Mouse (Mus musculus): ENCODE measurements around the gene Mylk2. TPM values are rescaled to one million over a fixed set of nuclear protein-coding genes. Genes with fewer than 3 reads are reported as not detected.

Gene Mylk2
- total RNA-seq (2021) = 100 to 1,000 TPM; 445 to 720 TPM
- long read RNA-seq, experiment 1, transcript Mylk2-201 (12 exons, 2,951 nt) = major isoform, 37 of 58 reads
- long read RNA-seq, experiment 1, partial matches to known transcripts = 11 of 58 reads
- long read RNA-seq, experiment 1, other reads (novel, unspliced or antisense) = 10 of 58 reads
- long read RNA-seq, experiment 2, transcript Mylk2-201 (12 exons, 2,951 nt) = major isoform, 73 of 108 reads
- long read RNA-seq, experiment 2, partial matches to known transcripts = 26 of 108 reads
- long read RNA-seq, experiment 2, other reads (novel, unspliced or antisense) = 9 of 108 reads

DNA sequence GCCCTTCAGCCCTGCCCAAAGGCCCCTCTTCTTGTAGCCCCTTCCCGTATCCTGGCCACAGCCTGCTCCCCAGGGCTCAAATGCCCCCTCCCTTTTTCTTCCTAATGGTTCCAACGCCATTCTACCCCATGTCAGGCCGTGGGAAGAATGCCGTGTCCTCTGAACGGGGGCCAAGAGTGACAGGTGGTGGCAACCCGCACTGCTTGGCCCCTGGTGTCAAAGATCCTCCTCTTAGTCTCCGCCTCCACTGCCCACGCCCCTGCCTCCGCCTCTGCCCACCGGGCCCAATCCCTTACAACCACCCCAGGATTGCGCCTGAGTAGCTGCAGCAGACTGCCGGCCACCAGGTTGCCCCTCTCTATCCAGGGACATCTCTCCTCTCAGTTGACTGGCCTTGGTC lies at the start of gene Mylk2:
Gene Mylk2 (plus strand): TSS at position 322 of the 400 bp plus-strand sequence.
- intact Hi-C loops (cut with DNase I) = loop anchor here (10.0 kb wide), 1 partner anchor 234 kb away; no protein-coding TSS in a partner anchor
- no peak for TF ChIP-seq CTCF (IDR thresholded peaks at IDR 0.05)
- DNase-seq = peak; percentile 95
- peak within 1 kb of the TSS; percentile 99 for H3K27ac ChIP-seq
- peak within 1 kb of the TSS; percentile 82 for H3K4me3 ChIP-seq

DNA sequence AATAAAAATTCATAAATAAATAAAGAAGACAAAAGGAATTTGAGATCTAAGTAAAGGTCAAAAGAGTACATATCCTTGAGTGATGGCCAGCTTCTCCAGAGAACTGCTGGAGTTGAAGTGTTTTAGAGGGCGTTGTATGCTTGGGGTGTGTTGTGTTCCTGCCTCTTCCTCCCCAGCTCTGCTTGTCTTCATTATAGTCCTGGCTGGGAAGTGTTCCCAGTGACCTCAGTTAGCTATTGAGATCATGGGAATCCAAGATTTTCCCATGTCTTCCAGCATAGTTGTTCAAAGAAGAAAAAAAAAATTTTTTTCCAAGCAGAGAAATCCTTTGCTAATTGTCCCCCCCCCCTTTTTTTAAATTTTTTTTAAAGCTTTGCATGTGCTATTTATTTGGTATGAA lies 49.3 kb upstream of the Mylk2 start:
- no peak for TF ChIP-seq CTCF (IDR thresholded peaks at IDR 0.05)
- Histone ChIP-seq H3K4me3 (no peak overlapping the region), H3K27ac (peak overlapping the region; percentile 78)
- DNase-seq = peak; percentile 31
- intact Hi-C loops (cut with DNase I) = loop anchor here (5.0 kb wide), 1 partner anchor 35 kb away; no protein-coding TSS in a partner anchor

DNA sequence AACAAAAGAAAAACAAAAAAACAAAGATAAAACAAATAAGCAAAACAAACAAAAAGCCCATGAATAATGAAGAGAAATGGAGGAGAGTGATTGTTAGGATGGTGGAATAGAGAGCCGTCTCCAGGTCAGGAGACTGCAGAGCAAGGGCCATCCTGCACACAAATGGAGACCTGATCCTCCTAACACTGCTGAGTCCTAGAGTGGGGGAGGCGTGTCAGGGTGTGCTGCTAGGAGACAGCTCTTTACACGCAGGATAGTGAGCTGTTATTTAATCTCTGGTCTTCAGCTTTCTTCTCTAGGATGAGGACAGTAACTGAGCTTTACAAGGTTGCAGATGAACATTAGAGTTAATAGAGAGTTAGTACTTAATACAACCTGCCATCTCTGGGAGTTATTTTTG lies 48.5 kb upstream of the Mylk2 start:
- H3K4me3 ChIP-seq = peak overlapping the region; percentile 2; the same call in 1 of the 2 replicates
- peak; percentile 47 for DNase-seq
- no peak for TF ChIP-seq CTCF (IDR thresholded peaks at IDR 0.05)
- intact Hi-C loops (cut with DNase I) = loop anchor here (5.0 kb wide), 1 partner anchor 35 kb away; no protein-coding TSS in a partner anchor
- peak overlapping the region; percentile 78 for H3K27ac ChIP-seq

- peak overlapping the region; percentile 78 for H3K27ac ChIP-seq
- intact Hi-C loops (cut with DNase I) = loop anchor here (5.0 kb wide), 1 partner anchor 34 kb away; no protein-coding TSS in a partner anchor
- H3K4me3 ChIP-seq = no peak overlapping the region
- DNase-seq = no peak
- TF ChIP-seq CTCF (IDR thresholded peaks at IDR 0.05) = no peak
Measured at GRCm38 (mm10) chr2:152863346-152863745, 47.8 kb upstream of the Mylk2 start.

DNA sequence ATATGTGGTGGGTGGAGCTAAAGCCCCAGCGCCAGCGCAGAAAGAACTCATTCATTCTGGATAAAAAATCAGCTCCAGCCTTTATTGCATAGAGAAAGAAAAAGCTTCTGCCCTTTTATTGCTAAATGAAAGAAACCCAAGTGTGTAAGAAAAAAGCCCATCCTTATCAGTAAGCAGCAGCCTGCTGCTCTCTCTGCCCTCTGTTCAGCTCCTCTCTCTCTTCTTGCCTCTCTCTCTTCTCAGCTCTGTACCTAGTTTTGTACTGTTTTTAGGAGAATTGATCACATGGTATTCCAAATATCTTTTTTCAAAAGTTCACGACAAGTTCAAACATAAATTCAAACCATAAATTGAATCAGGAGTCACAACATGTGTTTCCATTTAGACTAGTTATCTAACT lies 32.9 kb upstream of the Mylk2 start:
- H3K27ac ChIP-seq = no peak overlapping the region
- intact Hi-C loops (cut with DNase I) = no loop called here
- TF ChIP-seq CTCF (IDR thresholded peaks at IDR 0.05) = no peak
- no peak overlapping the region for H3K4me3 ChIP-seq
- DNase-seq = no peak

DNA sequence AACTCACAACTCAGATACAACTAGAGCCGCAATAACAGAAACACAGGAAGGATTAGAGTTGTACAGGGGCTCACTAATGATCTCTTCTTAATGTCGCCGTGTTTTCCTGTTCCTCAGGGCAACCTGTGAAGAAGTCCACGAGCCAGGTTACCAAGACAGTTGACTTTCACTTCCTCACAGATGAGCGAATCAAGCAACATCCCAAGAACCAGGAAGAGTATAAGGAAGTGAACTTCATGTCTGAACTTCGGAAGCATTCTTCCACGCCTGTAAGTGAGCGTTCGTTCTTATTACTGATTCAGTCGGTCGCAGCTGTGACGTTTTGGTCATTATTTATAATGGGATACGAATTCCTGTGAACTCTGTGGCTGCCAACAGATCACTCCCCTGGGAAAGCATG lies 30.3 kb upstream of the Mylk2 start:
- intact Hi-C loops (cut with DNase I) = no loop called here
- TF ChIP-seq CTCF (IDR thresholded peaks at IDR 0.05) = no peak
- no peak for DNase-seq
- Histone ChIP-seq H3K4me3 (no peak overlapping the region), H3K27ac (no peak overlapping the region)

- no peak for TF ChIP-seq CTCF (IDR thresholded peaks at IDR 0.05)
- H3K27ac ChIP-seq = no peak overlapping the region
- intact Hi-C loops (cut with DNase I) = no loop called here
- H3K4me3 ChIP-seq = no peak overlapping the region
- DNase-seq = no peak
Measured at GRCm38 (mm10) chr2:152884101-152884645, 27.0 kb upstream of the Mylk2 start.

DNA sequence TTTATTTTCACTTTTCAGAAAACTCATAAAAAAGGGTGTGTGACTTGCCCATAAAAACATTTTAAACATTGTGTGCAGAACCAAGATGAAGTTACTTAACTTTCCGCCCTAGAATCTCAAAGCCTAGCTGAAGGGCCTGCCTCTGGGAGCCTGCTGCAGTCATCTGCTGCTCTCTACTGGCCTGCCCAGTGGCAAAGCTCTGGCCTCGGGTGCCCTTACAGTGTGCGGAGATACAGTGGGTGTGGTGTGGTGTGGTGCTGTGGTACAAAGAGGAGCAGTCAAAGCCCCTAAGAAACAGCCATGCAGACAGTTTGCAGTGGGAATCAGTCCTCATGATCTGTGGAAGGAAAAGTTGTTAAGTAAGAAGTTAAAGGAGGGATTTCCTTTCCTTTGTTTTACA lies 23.9 kb upstream of the Mylk2 start:
- Histone ChIP-seq H3K4me3 (no peak overlapping the region), H3K27ac (no peak overlapping the region)
- peak; percentile 61 for TF ChIP-seq CTCF (IDR thresholded peaks at IDR 0.05)
- intact Hi-C loops (cut with DNase I) = loop anchor here (5.0 kb wide), 2 partner anchors 50 to 190 kb away; no protein-coding TSS in a partner anchor
- peak; percentile 56 for DNase-seq

- DNase-seq = no peak
- H3K27ac ChIP-seq = no peak overlapping the region; the same call in 1 of the 2 replicates
- intact Hi-C loops (cut with DNase I) = loop anchor here (5.0 kb wide), 2 partner anchors 51 to 191 kb away; no protein-coding TSS in a partner anchor
- no peak for TF ChIP-seq CTCF (IDR thresholded peaks at IDR 0.05)
- H3K4me3 ChIP-seq = no peak overlapping the region
Measured at GRCm38 (mm10) chr2:152888774-152889173, 22.4 kb upstream of the Mylk2 start.

GRCm38 (mm10) chr2:152895834-152896233 lies 15.3 kb upstream of the Mylk2 start:
- DNase-seq = no peak
- TF ChIP-seq CTCF (IDR thresholded peaks at IDR 0.05) = no peak
- no peak overlapping the region for H3K4me3 ChIP-seq
- intact Hi-C loops (cut with DNase I) = loop anchor here (5.0 kb wide), 1 partner anchor 34 kb away; no protein-coding TSS in a partner anchor
- no peak overlapping the region for H3K27ac ChIP-seq

DNA sequence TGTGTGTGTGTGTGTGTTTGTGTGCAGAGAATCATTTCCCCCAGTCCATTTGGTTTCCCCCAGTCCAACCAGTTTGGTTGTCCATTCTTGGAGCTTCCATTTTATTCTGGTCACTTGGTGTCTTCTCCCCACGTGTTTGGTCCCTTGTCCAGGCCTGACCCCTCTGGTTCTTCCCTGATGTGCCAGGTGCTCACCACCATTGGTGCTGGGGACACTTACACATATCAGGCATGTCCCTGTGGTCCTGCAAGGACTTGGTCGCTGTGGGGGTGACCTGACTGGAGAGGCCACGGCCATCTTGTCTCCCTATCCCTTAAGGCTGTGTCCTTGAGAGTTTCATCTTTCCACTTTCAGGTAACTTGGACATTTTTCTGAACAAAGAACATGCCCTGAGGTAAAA lies 14.2 kb upstream of the Mylk2 start:
- intact Hi-C loops (cut with DNase I) = loop anchor here (5.0 kb wide), 1 partner anchor 35 kb away; no protein-coding TSS in a partner anchor
- no peak for DNase-seq
- no peak for TF ChIP-seq CTCF (IDR thresholded peaks at IDR 0.05)
- H3K4me3 ChIP-seq = no peak overlapping the region
- no peak overlapping the region for H3K27ac ChIP-seq

GRCm38 (mm10) chr2:152899011-152899410 lies 12.1 kb upstream of the Mylk2 start:
- TF ChIP-seq CTCF (IDR thresholded peaks at IDR 0.05) = no peak
- peak; percentile 73 for DNase-seq
- H3K4me3 ChIP-seq = no peak overlapping the region
- peak overlapping the region; percentile 88 for H3K27ac ChIP-seq
- intact Hi-C loops (cut with DNase I) = loop anchor here (5.0 kb wide), 1 partner anchor 37 kb away; no protein-coding TSS in a partner anchor

DNA sequence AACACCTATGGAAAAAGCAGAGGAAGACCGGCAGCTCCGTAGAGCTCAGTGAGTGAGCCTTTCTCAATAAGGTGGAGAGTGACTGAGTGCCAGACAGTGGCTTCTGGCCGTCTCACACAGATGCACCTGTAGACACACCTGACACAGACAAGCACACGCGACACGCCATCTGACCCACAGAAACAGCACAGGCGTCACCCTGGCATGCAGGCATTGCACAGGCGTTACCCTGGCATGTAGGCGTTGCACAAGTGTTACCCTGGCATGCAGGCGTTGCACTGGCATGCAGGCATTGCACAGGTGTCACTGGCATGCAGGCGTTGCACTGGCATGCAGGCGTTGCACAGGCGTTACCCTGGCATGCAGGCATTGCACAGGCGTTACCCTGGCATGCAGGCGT lies 9.9 kb upstream of the Mylk2 start:
- H3K4me3 ChIP-seq = no peak overlapping the region
- no peak overlapping the region for H3K27ac ChIP-seq
- intact Hi-C loops (cut with DNase I) = no loop called here
- no peak for DNase-seq
- no peak for TF ChIP-seq CTCF (IDR thresholded peaks at IDR 0.05)

All from gastrocnemius, adult 2 months (tissue).